Mouse (Mus musculus): ENCODE results near the gene Cdc42ep3.

Gene Cdc42ep3

GRCm38 (mm10) chr17:79343334-79343946, 11.5 kb downstream of the Cdc42ep3 start:
- no peak for DNase-seq

GRCm38 (mm10) chr17:79342639-79343333, 12.1 kb downstream of the Cdc42ep3 start:
- no peak for DNase-seq

- DNase-seq = no peak
These were observed 12.9 kb downstream of the Cdc42ep3 start for GRCm38 (mm10) chr17:79341946-79342470.

- no peak for DNase-seq
These were observed 17.4 kb downstream of the Cdc42ep3 start for GRCm38 (mm10) chr17:79337494-79337893.

- no peak for DNase-seq
These were observed 20.2 kb downstream of the Cdc42ep3 start for GRCm38 (mm10) chr17:79334701-79335100.

- no peak for DNase-seq
These were observed 21.2 kb downstream of the Cdc42ep3 start for GRCm38 (mm10) chr17:79333650-79334049.

GRCm38 (mm10) chr17:79332864-79333263, 22.0 kb downstream of the Cdc42ep3 start:
- DNase-seq = no peak

- no peak for DNase-seq
These were observed 24.5 kb downstream of the Cdc42ep3 start for GRCm38 (mm10) chr17:79330397-79330796.

GRCm38 (mm10) chr17:79326868-79327376, 28.0 kb downstream of the Cdc42ep3 start:
- DNase-seq = no peak

- no peak for DNase-seq
These were observed 37.7 kb downstream of the Cdc42ep3 start for GRCm38 (mm10) chr17:79317085-79317751.

GRCm38 (mm10) chr17:79315415-79316094, 39.3 kb downstream of the Cdc42ep3 start:
- DNase-seq = no peak

GRCm38 (mm10) chr17:79310465-79310864, 44.4 kb downstream of the Cdc42ep3 start:
- DNase-seq = no peak

- no peak for DNase-seq
These were observed 45.4 kb downstream of the Cdc42ep3 start for GRCm38 (mm10) chr17:79309506-79309905.

- DNase-seq = no peak
These were observed 49.2 kb downstream of the Cdc42ep3 start for GRCm38 (mm10) chr17:79305644-79306043.

GRCm38 (mm10) chr17:79303744-79304497, 51.0 kb downstream of the Cdc42ep3 start:
- no peak for DNase-seq

- no peak for DNase-seq
These were observed 51.7 kb downstream of the Cdc42ep3 start for GRCm38 (mm10) chr17:79303238-79303637.

GRCm38 (mm10) chr17:79299925-79300324, 55.0 kb downstream of the Cdc42ep3 start:
- DNase-seq = no peak

- DNase-seq = no peak
These were observed 55.9 kb downstream of the Cdc42ep3 start for GRCm38 (mm10) chr17:79298968-79299367.

- no peak for DNase-seq
These were observed 59.0 kb downstream of the Cdc42ep3 start for GRCm38 (mm10) chr17:79295926-79296325.

GRCm38 (mm10) chr17:79291672-79292071, 63.2 kb downstream of the Cdc42ep3 start:
- DNase-seq = no peak

- DNase-seq = no peak
These were observed 64.2 kb downstream of the Cdc42ep3 start for GRCm38 (mm10) chr17:79290697-79291096.

- DNase-seq = no peak
These were observed 67.6 kb downstream of the Cdc42ep3 start for GRCm38 (mm10) chr17:79287302-79287701.

All from spleen, adult 18-20 months (tissue).